17 mouse cellular contexts compared by ENCODE assay signal in the genomic region with DNA sequence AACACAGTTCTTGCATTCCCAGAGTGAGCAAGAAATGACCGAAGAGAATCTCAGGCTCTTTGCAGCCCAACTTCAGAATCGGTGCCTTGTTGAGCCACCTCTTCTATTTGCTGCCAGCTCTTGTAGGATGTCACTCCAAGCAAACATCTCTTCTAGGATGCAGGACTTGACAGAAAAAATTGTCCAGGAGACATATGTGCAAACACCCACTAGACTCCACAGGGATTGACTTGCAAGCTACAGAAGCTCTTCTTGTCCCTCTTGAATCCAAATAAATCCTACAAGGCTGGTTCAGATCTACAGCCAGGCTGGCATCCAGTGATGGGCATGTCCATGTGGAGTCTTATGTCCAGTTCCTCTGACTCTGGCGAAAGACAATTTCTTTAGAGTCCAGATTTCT.
"Had no signal": no experiment of that assay in that cellular context is flagged by ENCODE, and none has a peak within 500 bp of the region (broad histone marks: within the 10 kb centered on the region; RNA-seq: fewer than 3 reads in every experiment).

No protein-coding gene starts in this region.

- DNase-seq: left cerebral cortex, postnatal 4 days; liver; liver, embryonic 13.5 days; liver, postnatal 0 days; lung, adult 18-20 months; lung, adult 2 months; lung, embryonic 14.5 days; lung, postnatal 10 days; lung, postnatal 14 days; lung, postnatal 36 days; lung, postnatal 4 days; midbrain, embryonic 14.5 days had no signal

- ATAC-seq: liver, embryonic 12.5 days; liver, postnatal 0 days; lung, postnatal 0 days; midbrain, embryonic 13.5 days; midbrain, embryonic 15.5 days; midbrain, embryonic 16.5 days had no signal
